Mouse (Mus musculus) kidney, adult 2 months (tissue): ENCODE results near the gene Scn5a. TPM values are rescaled to one million over a fixed set of nuclear protein-coding genes. Genes with fewer than 3 reads are reported as not detected.

Experiments
- DNase-seq: peaks from one replicate; pipeline ENCODE4 v3.0.0; 2021
- H3K27ac ChIP-seq: fragments of 200-500 bp; 2 replicates; pipeline ENCODE4 v1.5.1; 2012; ENCODE audit warnings: low read depth, low read length, control low read depth, inconsistent platforms; ENCODE audit not compliant: insufficient read depth
- H3K27me3 ChIP-seq: fragments of 200-500 bp; replicated peaks from 2 replicates; pipeline ENCODE4 v1.6.1; 2012; ENCODE audit warnings: mild to moderate bottlenecking, moderate library complexity, low read length, inconsistent platforms; ENCODE audit not compliant: control insufficient read depth, insufficient read depth
- H3K36me3 ChIP-seq: fragments of 200-500 bp; 2 replicates; pipeline ENCODE4 v1.6.1; 2012; ENCODE audit warnings: mild to moderate bottlenecking, moderate library complexity, low read length, inconsistent platforms; ENCODE audit not compliant: control insufficient read depth, insufficient read depth
- H3K4me1 ChIP-seq: fragments of 200-500 bp; 2 replicates; pipeline ENCODE4 v1.6.1; 2011; ENCODE audit warnings: low read length; ENCODE audit not compliant: control insufficient read depth, insufficient read depth
- H3K4me3 ChIP-seq: fragments of 200-500 bp; 2 replicates; pipeline ENCODE4 v1.5.1; 2011; ENCODE audit warnings: mild to moderate bottlenecking, low read depth, low read length, control low read depth; ENCODE audit not compliant: insufficient read depth
- CTCF ChIP-seq: fragments of 200-500 bp; conservative IDR thresholded peaks from 2 replicates; pipeline ENCODE4 v1.5.1; 2011; ENCODE audit warnings: low read depth, mild to moderate bottlenecking, control low read depth, low read length, moderate library complexity, mixed read lengths; ENCODE audit not compliant: insufficient read depth, insufficient read length
- POLR2A ChIP-seq: fragments of 200-500 bp; IDR thresholded peaks from one replicate; pipeline ENCODE4 v1.6.1; 2011; ENCODE audit warnings: low read depth, low read length, control low read depth
- WGBS: fragments of 180-500 bp; shearing (Covaris S2); methylation state at CpG from one replicate; pipeline ENCODE4 v1.1.7; 2018; 5-methylcytosine and 5-hydroxymethylcytosine counted together
- polyA plus RNA-seq: library from polyadenylated mRNA; depleted of rRNA; stranded (reverse); fragments of >200 nt; gene quantifications from 2 replicates; pipeline ENCODE4 v1.2.3, GENCODE M21; 2012

Scn5a gene
- polyA plus RNA-seq, 1 experiment: 0.72 TPM

GRCm38 (mm10) chr9:119484420-119484819, 94.4 kb downstream of the Scn5a start:
- no peak overlapping the region for H3K27ac ChIP-seq
- no peaks in the 10 kb centered on the region for H3K36me3 ChIP-seq
- WGBS: 59% methylated on average over 9 of the region's 9 CpGs
- TF ChIP-seq CTCF (no peak), POLR2A (no peak)
- no peak for DNase-seq
- H3K4me1 ChIP-seq: no peaks in the 10 kb centered on the region
- no peaks in the 10 kb centered on the region for H3K27me3 ChIP-seq
- no peak overlapping the region for H3K4me3 ChIP-seq

- H3K27ac ChIP-seq: no peak overlapping the region
- TF ChIP-seq POLR2A: no peak
- no peak for TF ChIP-seq CTCF
- peak; percentile 65 for DNase-seq
- H3K27me3 ChIP-seq: no peaks in the 10 kb centered on the region
- no peaks in the 10 kb centered on the region for H3K4me1 ChIP-seq
- H3K4me3 ChIP-seq: no peak overlapping the region
- H3K36me3 ChIP-seq: no peaks in the 10 kb centered on the region
- 35% methylated on average over 23 of the region's 23 CpGs for WGBS
These were observed 95.1 kb downstream of the Scn5a start for GRCm38 (mm10) chr9:119483554-119484353.

- TF ChIP-seq POLR2A: no peak
- no peak for TF ChIP-seq CTCF
- Histone ChIP-seq H3K4me3 (no peak overlapping the region), H3K27ac (no peak overlapping the region), H3K27me3 (no peaks in the 10 kb centered on the region), H3K4me1 (no peaks in the 10 kb centered on the region), H3K36me3 (no peaks in the 10 kb centered on the region)
- no peak for DNase-seq
- 78% methylated on average over 4 of the region's 4 CpGs for WGBS
These were observed 97.2 kb downstream of the Scn5a start for GRCm38 (mm10) chr9:119481612-119482011.

- no peaks in the 10 kb centered on the region for H3K4me1 ChIP-seq
- no peaks in the 10 kb centered on the region for H3K36me3 ChIP-seq
- DNase-seq: peak; percentile 21
- H3K27me3 ChIP-seq: no peaks in the 10 kb centered on the region
- H3K27ac ChIP-seq: no peak overlapping the region
- no peak overlapping the region for H3K4me3 ChIP-seq
- TF ChIP-seq POLR2A: no peak
- no peak for TF ChIP-seq CTCF
- 43% methylated on average over 8 of the region's 8 CpGs for WGBS
These were observed 99.5 kb downstream of the Scn5a start for GRCm38 (mm10) chr9:119479297-119479696.

- 56% methylated on average over 11 of the region's 11 CpGs for WGBS
- H3K4me1 ChIP-seq: peaks cover under 1% of the 10 kb centered on the region
- H3K27ac ChIP-seq: no peak overlapping the region
- H3K36me3 ChIP-seq: no peaks in the 10 kb centered on the region
- H3K27me3 ChIP-seq: no peaks in the 10 kb centered on the region
- no peak overlapping the region for H3K4me3 ChIP-seq
- TF ChIP-seq POLR2A (no peak), CTCF (no peak)
- DNase-seq: peak; percentile 64
These were observed 100.5 kb downstream of the Scn5a start for GRCm38 (mm10) chr9:119478345-119478744.

- Histone ChIP-seq H3K4me3 (no peak overlapping the region), H3K27ac (no peak overlapping the region)
- no peak for TF ChIP-seq CTCF
- TF ChIP-seq POLR2A: no peak
These were observed 101.1 kb downstream of the Scn5a start for GRCm38 (mm10) chr9:119477754-119478153.

GRCm38 (mm10) chr9:119474717-119475611, 103.9 kb downstream of the Scn5a start:
- H3K36me3 ChIP-seq: no peaks in the 10 kb centered on the region
- H3K27ac ChIP-seq: no peak overlapping the region
- 57% methylated on average over 15 of the region's 15 CpGs for WGBS

More at GRCm38 (mm10) chr9:119477754-119478153, 101.1 kb downstream of the Scn5a start:
- H3K36me3 ChIP-seq: no peaks in the 10 kb centered on the region
- DNase-seq: no peak
- WGBS: 39% methylated on average over 6 of the region's 6 CpGs
- no peaks in the 10 kb centered on the region for H3K27me3 ChIP-seq
- H3K4me1 ChIP-seq: peaks cover 3% of the 10 kb centered on the region

More at GRCm38 (mm10) chr9:119474717-119475611, 103.9 kb downstream of the Scn5a start:
- H3K4me1 ChIP-seq: peaks cover 3% of the 10 kb centered on the region
- peak; percentile 30 for DNase-seq
- no peaks in the 10 kb centered on the region for H3K27me3 ChIP-seq
- no peak for TF ChIP-seq POLR2A
- no peak for TF ChIP-seq CTCF
- no peak overlapping the region for H3K4me3 ChIP-seq
